Mouse (Mus musculus) lung, embryonic 14.5 days (tissue): ENCODE measurements around the gene Rps19bp1. TPM values are rescaled to one million over a fixed set of nuclear protein-coding genes. Genes with fewer than 3 reads are reported as not detected.

ENCODE experiments used
- ATAC-seq: fragments of 200-750 bp; cut with Nextera tagmentation; 2 replicates; pipeline ENCODE4 v1.8.0; 2017; ENCODE audit warnings: mild to moderate bottlenecking, moderate TSS enrichment, moderate library complexity; ENCODE audit not compliant: insufficient read depth
- DNase-seq: peaks from one replicate; pipeline ENCODE4 v3.0.0-alpha.2; 2015
- H3K27ac ChIP-seq: fragments of 300-500 bp; sonication (generic); 2 replicates; pipeline ENCODE4 v1.5.1; 2014; ENCODE audit warnings: low read depth, mild to moderate bottlenecking, moderate library complexity
- H3K27me3 ChIP-seq: fragments of 300-500 bp; sonication (generic); 2 replicates; pipeline ENCODE4 v1.6.1; 2014; ENCODE audit warnings: low read length, control low read depth; ENCODE audit not compliant: insufficient read depth
- H3K36me3 ChIP-seq: fragments of 300-500 bp; sonication (generic); 2 replicates; pipeline ENCODE4 v1.6.1; 2014; ENCODE audit warnings: control low read depth; ENCODE audit not compliant: insufficient read depth
- H3K4me1 ChIP-seq: fragments of 300-500 bp; sonication (generic); 2 replicates; pipeline ENCODE4 v1.6.1; 2014; ENCODE audit warnings: antibody characterized with exemption, control low read depth; ENCODE audit not compliant: insufficient read depth
- H3K4me2 ChIP-seq: fragments of 300-500 bp; sonication (generic); 2 replicates; pipeline ENCODE4 v1.6.1; 2014; ENCODE audit warnings: mild to moderate bottlenecking
- H3K4me3 ChIP-seq: fragments of 300-500 bp; sonication (generic); 2 replicates; pipeline ENCODE4 v1.5.1; 2014; ENCODE audit warnings: low read depth, low read length
- H3K9ac ChIP-seq: fragments of 300-500 bp; sonication (generic); 2 replicates; pipeline ENCODE4 v1.6.1; 2014
- H3K9me3 ChIP-seq: fragments of 300-500 bp; sonication (generic); 2 replicates; pipeline ENCODE4 v1.6.1; 2016; ENCODE audit warnings: low read depth, low read length, control low read depth
- CTCF ChIP-seq: IDR thresholded peaks from 2 replicates; pipeline ENCODE4 v1.5.1; 2016; ENCODE audit warnings: antibody characterized with exemption, low read depth
- WGBS: fragments of 180-500 bp; shearing (Covaris S2); extraction: QIAGEN DNeasy Blood & Tissue Kit; methylation state at CpG from one replicate; pipeline ENCODE4 v1.1.7; 2014; 5-methylcytosine and 5-hydroxymethylcytosine counted together
- polyA plus RNA-seq: library from polyadenylated mRNA; unstranded; fragments of >200 nt; fragmentation: Nextera tagmentation; extraction: Ambion mirVana; gene quantifications from 2 replicates; pipeline ENCODE4 v1.2.1, GENCODE M21; 2014

Rps19bp1 gene
- polyA plus RNA-seq, 1 experiment from 2014 or later, result 61.0 TPM

GRCm38 (mm10) chr15:80286851-80287415 lies 22.8 kb upstream of the Rps19bp1 start, which contains the start of gene Cacna1i:
TSS of gene Cacna1i (plus strand) at chr15:80287238.
- TF ChIP-seq CTCF, result peak; percentile 8; the same call in 1 of the 2 replicates
- H3K4me2 ChIP-seq, result peak within 1 kb of the TSS; percentile 87
- H3K36me3 ChIP-seq, result no peaks in the 10 kb centered on the region
- peaks cover 56% of the 10 kb centered on the region for H3K27me3 ChIP-seq
- no peaks in the 10 kb centered on the region for H3K9me3 ChIP-seq
- peak within 1 kb of the TSS; percentile 3; the same call in 1 of the 2 replicates for H3K9ac ChIP-seq
- peak; percentile 50 for DNase-seq
- ATAC-seq, result no peak
- no peaks in the 10 kb centered on the region for H3K4me1 ChIP-seq
- WGBS, result 1% methylated on average over 50 of the region's 50 CpGs
- no peak within 1 kb of the TSS for H3K27ac ChIP-seq
- peak within 1 kb of the TSS; percentile 39 for H3K4me3 ChIP-seq

GRCm38 (mm10) chr15:80280646-80281045 lies 16.5 kb upstream of the Rps19bp1 start:
- DNase-seq, result peak; percentile 69
- Histone ChIP-seq H3K4me2 (no peak overlapping the region), H3K27me3 (peaks cover 9% of the 10 kb centered on the region; the same call in 1 of the 2 replicates), H3K9me3 (no peaks in the 10 kb centered on the region), H3K27ac (no peak overlapping the region), H3K4me1 (no peaks in the 10 kb centered on the region), H3K4me3 (no peak overlapping the region), H3K36me3 (no peaks in the 10 kb centered on the region), H3K9ac (no peak overlapping the region)
- WGBS, result 23% methylated on average over 6 of the region's 6 CpGs
- TF ChIP-seq CTCF, result peak; percentile 77
- no peak for ATAC-seq

DNA sequence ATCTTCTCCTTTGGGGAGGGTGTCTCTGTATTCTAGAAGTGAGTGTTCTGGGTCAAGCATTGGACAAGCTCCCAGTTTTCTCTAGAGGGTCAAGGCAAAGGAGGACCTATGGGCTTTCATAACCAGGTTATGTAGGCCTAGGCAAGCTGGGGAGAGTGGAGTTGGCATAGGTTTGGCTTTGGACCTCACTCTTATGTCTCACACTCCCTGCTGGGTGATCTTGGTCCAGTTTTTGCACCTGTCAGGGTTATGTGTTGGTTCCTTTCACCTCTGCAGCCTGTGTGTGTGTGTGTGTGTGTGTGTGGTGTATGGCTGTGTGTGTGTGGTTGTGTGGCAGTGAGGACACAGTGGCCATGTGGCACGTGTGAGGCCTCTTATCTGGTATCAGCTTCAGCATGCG lies 14.9 kb upstream of the Rps19bp1 start:
- Histone ChIP-seq H3K36me3 (no peaks in the 10 kb centered on the region), H3K9ac (no peak overlapping the region), H3K27ac (no peak overlapping the region), H3K4me2 (no peak overlapping the region), H3K4me3 (no peak overlapping the region), H3K9me3 (no peaks in the 10 kb centered on the region), H3K4me1 (no peaks in the 10 kb centered on the region), H3K27me3 (no peaks in the 10 kb centered on the region)
- no peak for TF ChIP-seq CTCF
- WGBS, result 84% methylated on average over 2 of the region's 2 CpGs
- DNase-seq (no peak), ATAC-seq (no peak)

DNA sequence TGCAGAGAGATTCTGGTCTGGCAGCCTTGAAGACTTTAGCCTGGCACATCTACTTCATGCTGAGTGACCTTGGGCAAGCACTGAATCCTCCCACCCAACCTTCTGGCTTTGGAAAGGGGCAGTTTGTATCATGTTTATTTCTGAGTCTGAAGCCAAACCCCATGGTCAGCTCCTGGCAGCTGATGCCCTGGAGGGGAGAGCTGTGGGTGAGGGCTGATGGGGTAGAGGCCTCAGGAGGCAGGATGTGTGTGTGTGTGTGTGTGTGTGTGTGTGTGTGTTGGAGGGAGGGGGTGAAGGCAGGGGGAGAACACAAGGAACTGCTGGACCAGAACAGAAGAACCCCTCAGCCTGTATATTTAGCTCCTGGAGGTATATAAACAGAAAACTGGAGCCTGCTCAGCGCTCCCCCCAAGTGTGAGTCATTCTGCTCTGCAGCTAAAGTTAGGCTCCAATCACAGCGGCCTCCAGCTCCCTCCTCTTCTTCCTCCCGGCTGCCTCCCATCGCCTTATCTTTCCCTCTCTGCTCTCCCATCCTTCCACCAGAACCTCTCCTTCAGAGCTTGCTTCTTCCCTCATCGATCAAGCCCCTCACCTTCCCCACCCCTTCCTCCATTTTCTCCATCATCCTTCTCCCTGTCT lies 14.1 kb upstream of the Rps19bp1 start:
- no peaks in the 10 kb centered on the region for H3K36me3 ChIP-seq
- no peak for TF ChIP-seq CTCF
- DNase-seq (no peak), ATAC-seq (no peak)
- no peaks in the 10 kb centered on the region for H3K27me3 ChIP-seq
- no peaks in the 10 kb centered on the region for H3K9me3 ChIP-seq
- no peak overlapping the region for H3K9ac ChIP-seq
- WGBS, result 65% methylated on average over 5 of the region's 5 CpGs
- no peaks in the 10 kb centered on the region for H3K4me1 ChIP-seq
- no peak overlapping the region for H3K27ac ChIP-seq
- H3K4me3 ChIP-seq, result no peak overlapping the region
- no peak overlapping the region for H3K4me2 ChIP-seq

GRCm38 (mm10) chr15:80277625-80278024 lies 13.5 kb upstream of the Rps19bp1 start:
- H3K36me3 ChIP-seq, result no peaks in the 10 kb centered on the region
- ATAC-seq (no peak), DNase-seq (peak; percentile 93)
- no peak overlapping the region for H3K4me2 ChIP-seq
- H3K4me3 ChIP-seq, result no peak overlapping the region
- WGBS, result 1% methylated on average over 6 of the region's 6 CpGs
- no peak for TF ChIP-seq CTCF
- H3K9ac ChIP-seq, result no peak overlapping the region
- H3K4me1 ChIP-seq, result no peaks in the 10 kb centered on the region
- no peak overlapping the region for H3K27ac ChIP-seq
- no peaks in the 10 kb centered on the region for H3K9me3 ChIP-seq
- H3K27me3 ChIP-seq, result no peaks in the 10 kb centered on the region

DNA sequence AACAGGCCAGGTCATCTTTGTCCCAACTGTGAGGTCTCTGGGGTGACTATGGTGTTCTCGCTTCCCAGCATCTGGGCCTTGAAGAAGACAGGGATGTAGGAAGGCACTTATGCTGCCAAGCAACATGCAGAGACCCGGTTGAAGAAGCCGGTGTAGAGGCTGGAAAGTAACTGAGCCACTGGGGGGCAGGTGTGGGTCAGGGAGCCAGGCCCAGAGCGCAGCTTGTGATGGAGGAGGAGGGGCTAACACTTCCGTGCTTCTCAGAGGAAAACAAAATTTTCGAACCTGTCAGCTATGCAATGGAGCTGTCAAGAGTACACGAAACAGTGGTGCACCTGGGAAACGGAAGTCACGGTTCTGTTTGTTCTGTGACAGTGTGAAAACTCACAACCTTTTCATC lies 13.0 kb upstream of the Rps19bp1 start:
- H3K4me3 ChIP-seq, result no peak overlapping the region
- ATAC-seq (no peak), DNase-seq (no peak)
- H3K27ac ChIP-seq, result no peak overlapping the region
- H3K27me3 ChIP-seq, result no peaks in the 10 kb centered on the region
- H3K36me3 ChIP-seq, result no peaks in the 10 kb centered on the region
- no peak overlapping the region for H3K4me2 ChIP-seq
- no peaks in the 10 kb centered on the region for H3K9me3 ChIP-seq
- TF ChIP-seq CTCF, result no peak
- no peak overlapping the region for H3K9ac ChIP-seq
- WGBS, result 41% methylated on average over 9 of the region's 9 CpGs
- no peaks in the 10 kb centered on the region for H3K4me1 ChIP-seq

GRCm38 (mm10) chr15:80271858-80272396 lies 7.8 kb upstream of the Rps19bp1 start:
- DNase-seq (no peak), ATAC-seq (no peak)
- no peak for TF ChIP-seq CTCF
- Histone ChIP-seq H3K9me3 (no peaks in the 10 kb centered on the region), H3K36me3 (no peaks in the 10 kb centered on the region), H3K27me3 (no peaks in the 10 kb centered on the region), H3K27ac (no peak overlapping the region), H3K4me3 (no peak overlapping the region), H3K4me1 (no peaks in the 10 kb centered on the region), H3K9ac (no peak overlapping the region), H3K4me2 (no peak overlapping the region)
- 78% methylated on average over 3 of the region's 3 CpGs for WGBS
